ENCODE assay signal across 9 mouse cellular contexts in the genomic region with DNA sequence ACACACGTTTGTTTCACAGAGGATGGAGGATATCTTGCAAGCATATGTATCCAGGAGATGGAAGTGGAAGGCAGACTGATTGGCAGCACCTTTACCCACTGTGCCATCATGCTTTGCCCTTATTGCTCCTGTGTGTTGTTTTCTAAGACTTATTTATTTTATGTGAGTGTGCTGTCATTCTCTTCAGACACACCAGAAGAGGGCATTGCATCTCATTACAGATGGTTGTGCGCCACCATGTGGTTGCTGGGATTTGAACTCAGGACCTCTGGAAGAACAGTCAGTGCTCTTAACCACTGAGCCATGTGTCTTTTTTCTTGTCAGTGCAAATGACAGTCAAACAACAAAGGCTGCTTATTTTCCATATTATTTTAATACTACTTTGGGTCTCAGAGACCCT. TPM values are rescaled to one million over a fixed set of nuclear protein-coding genes. Genes with fewer than 3 reads are reported as not detected.
DNase-seq lines count a peak whose midpoint lies in the region; ATAC-seq and TF ChIP-seq lines count a peak whose summit lies in the region.
"Had no signal": no experiment of that assay in that cellular context is flagged by ENCODE, and none has a peak within 500 bp of the region (broad histone marks: within the 10 kb centered on the region; RNA-seq: fewer than 3 reads in every experiment).

No protein-coding gene starts in this region.

- ATAC-seq in lung, embryonic 16.5 days (ENCODE audit: low read depth) = no peak
- no peak for ATAC-seq in forebrain, postnatal 0 days

- H3K27ac ChIP-seq in lung, embryonic 16.5 days (ENCODE audit: low read length) = no peak overlapping the region
- no peak overlapping the region for H3K27ac ChIP-seq in forebrain, postnatal 0 days (ENCODE audit: low read depth, low read length)

- H3K9ac ChIP-seq in lung, embryonic 16.5 days (ENCODE audit: low read length) = no peak overlapping the region
- H3K9ac ChIP-seq in forebrain, postnatal 0 days = no peak overlapping the region

- DNase-seq in heart, adult 11 months = peak; percentile 33
- no peak for DNase-seq in heart, adult 18-20 months
- DNase-seq in lung, postnatal 10 days = no peak
- no peak for DNase-seq in forebrain, postnatal 0 days
- DNase-seq in left cerebral cortex, postnatal 25 days (ENCODE audit: low spot score in 2 of 2) = no peak
- DNase-seq in testis, postnatal 14 days (ENCODE audit: low spot score) = no peak
- DNase-seq: heart, postnatal 10 days had no signal

- no peak overlapping the region; the same call in 1 of the 2 replicates for H3K4me3 ChIP-seq in lung, embryonic 16.5 days (ENCODE audit: low read length)
- no peak overlapping the region for H3K4me3 ChIP-seq in forebrain, postnatal 0 days (ENCODE audit: low read depth, low read length)
- H3K4me3 ChIP-seq in myocyte = peak overlapping the region; percentile 53

- H3K27me3 ChIP-seq in lung, embryonic 16.5 days (ENCODE audit: control insufficient read depth, insufficient read depth, low read depth, low read length) = no peaks in the 10 kb centered on the region
- H3K27me3 ChIP-seq in forebrain, postnatal 0 days (ENCODE audit: insufficient read depth, low read length) = no peaks in the 10 kb centered on the region
- no peaks in the 10 kb centered on the region for H3K27me3 ChIP-seq in myocyte (ENCODE audit: control insufficient read depth, insufficient read depth, insufficient read length)

- H3K79me2 ChIP-seq in myocyte (ENCODE audit: control insufficient read depth, insufficient read depth) = peaks cover 3% of the 10 kb centered on the region

- H3K9me3 ChIP-seq in lung, embryonic 16.5 days (ENCODE audit: control insufficient read depth, low read length) = no peaks in the 10 kb centered on the region
- H3K9me3 ChIP-seq in forebrain, postnatal 0 days (ENCODE audit: low read length) = no peaks in the 10 kb centered on the region

- H3K36me3 ChIP-seq in lung, embryonic 16.5 days (ENCODE audit: control insufficient read depth, insufficient read depth, low read length) = peaks cover 18% of the 10 kb centered on the region
- peaks cover 14% of the 10 kb centered on the region for H3K36me3 ChIP-seq in forebrain, postnatal 0 days (ENCODE audit: insufficient read depth)
- peaks cover 20% of the 10 kb centered on the region for H3K36me3 ChIP-seq in myocyte (ENCODE audit: control insufficient read depth, insufficient read depth)

- peaks cover 17% of the 10 kb centered on the region for H3K4me1 ChIP-seq in lung, embryonic 16.5 days (replicated peaks; ENCODE audit: control insufficient read depth, insufficient read depth, low read length)
- H3K4me1 ChIP-seq in forebrain, postnatal 0 days (ENCODE audit: insufficient read depth) = peaks cover 11% of the 10 kb centered on the region

- WGBS in lung, embryonic 16.5 days = 70% methylated on average over 2 of the region's 2 CpGs
- WGBS in forebrain, postnatal 0 days = 82% methylated on average over 2 of the region's 2 CpGs

- no peak for TF ChIP-seq POLR2A in myocyte (IDR thresholded peaks at IDR 0.05; ENCODE audit: insufficient read length, low read depth)

- intact Hi-C loops in left cerebral cortex, postnatal 25 days (cut with DNase I) = no loop called here

- H3K4me2 ChIP-seq in lung, embryonic 16.5 days (ENCODE audit: low read depth, low read length) = peak overlapping the region; percentile 97
- no peak overlapping the region for H3K4me2 ChIP-seq in forebrain, postnatal 0 days (ENCODE audit: low read depth)
- peak overlapping the region; percentile 91 for H3K4me2 ChIP-seq in myocyte (ENCODE audit: low read depth)

- peak; percentile 46 for TF ChIP-seq CTCF in forebrain, postnatal 0 days (IDR thresholded peaks at IDR 0.05; ENCODE audit: low read depth)

- H3ac ChIP-seq in myocyte (ENCODE audit: control insufficient read depth, insufficient read length) = no peak overlapping the region

TF ChIP-seq in myocyte, 11 proteins besides CTCF, POLR2A, EP300 and RAD21:
- TF ChIP-seq POLR2AphosphoS2 (IDR thresholded peaks at IDR 0.05; ENCODE audit: insufficient read length, low read depth) (no peak), TCF12 (IDR thresholded peaks at IDR 0.05; ENCODE audit: insufficient read depth, poor library complexity, severe bottlenecking) (no peak), TCF3 (IDR thresholded peaks at IDR 0.05; ENCODE audit: insufficient read length, low read depth) (no peak), REST (IDR thresholded peaks at IDR 0.05; ENCODE audit: insufficient read depth, insufficient read length) (no peak), MYOG (IDR thresholded peaks at IDR 0.05; ENCODE audit: control insufficient read depth in 1 of 3, insufficient read depth in 1 of 3, insufficient read length in 2 of 3, low read depth in 2 of 3) (no peak), E2F4 (IDR thresholded peaks at IDR 0.05; ENCODE audit: insufficient read depth) (no peak), CEBPB (IDR thresholded peaks at IDR 0.05; ENCODE audit: insufficient read depth, poor library complexity, severe bottlenecking) (no peak), MYOD1 (IDR thresholded peaks at IDR 0.05; ENCODE audit: control insufficient read depth in 1 of 3, insufficient read length in 2 of 3, low read depth in 2 of 3) (no peak), MAX (IDR thresholded peaks at IDR 0.05; ENCODE audit: low read depth) (no peak)

RNA-seq across cellular contexts. Expression of a gene that starts 2.7 kb away (rescaled TPM):
- total RNA-seq in heart, adult 18-20 months (2021) = 1 to 10 TPM; 1.4 to 3.7 TPM
- 2.5 and 2.6 TPM in 2 replicates for polyA plus RNA-seq in lung, embryonic 16.5 days (2015; fragmentation: Nextera tagmentation; extraction: Ambion mirVana)
- 11.2 and 18.9 TPM in 2 replicates for total RNA-seq in forebrain, postnatal 0 days (2014; rRNA removed)
- polyA plus RNA-seq in forebrain, postnatal 0 days (2015; fragmentation: Nextera tagmentation; extraction: Ambion mirVana) = 2.8 and 4.7 TPM in 2 replicates
- 2.5 TPM for polyA plus RNA-seq in myocyte (2012; fragmentation: generic; extraction: Trizol)
- total RNA-seq in left cerebral cortex, postnatal 25 days (2021) = 10 to 100 TPM in 1 of 2 experiments, 1 to 10 TPM in 1; 9.9 to 11.6 TPM

RNA-seq across cellular contexts. Expression of a gene that starts 16.4 kb away (rescaled TPM):
- total RNA-seq in heart, adult 18-20 months (2021) = 1 to 10 TPM; 1.9 to 3.4 TPM
- 1.8 and 2.2 TPM in 2 replicates for polyA plus RNA-seq in lung, embryonic 16.5 days (2015; fragmentation: Nextera tagmentation; extraction: Ambion mirVana)
- 4.7 and 10.6 TPM in 2 replicates for total RNA-seq in forebrain, postnatal 0 days (2014; rRNA removed)
- polyA plus RNA-seq in forebrain, postnatal 0 days (2015; fragmentation: Nextera tagmentation; extraction: Ambion mirVana) = 1.4 and 2.1 TPM in 2 replicates
- 1.5 TPM for polyA plus RNA-seq in myocyte (2012; fragmentation: generic; extraction: Trizol)
- 1 to 10 TPM; 3.5 to 7.2 TPM for total RNA-seq in left cerebral cortex, postnatal 25 days (2021)

RNA-seq across cellular contexts. Expression of a gene that starts 16.4 kb away (rescaled TPM):
- total RNA-seq in heart, adult 18-20 months (2021) = 10 to 100 TPM; 19.0 to 19.5 TPM
- polyA plus RNA-seq in lung, embryonic 16.5 days (2015; fragmentation: Nextera tagmentation; extraction: Ambion mirVana) = 50.1 and 51.6 TPM in 2 replicates
- total RNA-seq in forebrain, postnatal 0 days (2014; rRNA removed) = 31.5 and 37.0 TPM in 2 replicates
- polyA plus RNA-seq in forebrain, postnatal 0 days (2015; fragmentation: Nextera tagmentation; extraction: Ambion mirVana) = 27.9 and 30.2 TPM in 2 replicates
- polyA plus RNA-seq in myocyte (2012; fragmentation: generic; extraction: Trizol) = 33.4 TPM
- 10 to 100 TPM; 27.2 to 32.7 TPM for total RNA-seq in left cerebral cortex, postnatal 25 days (2021)

RNA-seq across cellular contexts. Expression of a gene that starts 16.5 kb away (rescaled TPM):
- 10 to 100 TPM; 13.5 to 16.5 TPM for total RNA-seq in heart, adult 18-20 months (2021)
- 17.0 and 19.4 TPM in 2 replicates for polyA plus RNA-seq in lung, embryonic 16.5 days (2015; fragmentation: Nextera tagmentation; extraction: Ambion mirVana)
- 21.9 and 23.7 TPM in 2 replicates for total RNA-seq in forebrain, postnatal 0 days (2014; rRNA removed)
- 32.0 and 35.4 TPM in 2 replicates for polyA plus RNA-seq in forebrain, postnatal 0 days (2015; fragmentation: Nextera tagmentation; extraction: Ambion mirVana)
- 41.0 TPM for polyA plus RNA-seq in myocyte (2012; fragmentation: generic; extraction: Trizol)
- total RNA-seq in left cerebral cortex, postnatal 25 days (2021) = 10 to 100 TPM; 18.2 to 18.5 TPM
